Mouse (Mus musculus) midbrain, embryonic 12.5 days (tissue): ENCODE data around the gene Gnai2. TPM values are rescaled to one million over a fixed set of nuclear protein-coding genes. Genes with fewer than 3 reads are reported as not detected.
"Not testable (repeated sequence)": the region's sequence is repeated elsewhere in the genome, so short reads cannot be mapped to it uniquely, and the experiment has no call there.

Source experiments
- ATAC-seq: fragments of 200-750 bp; cut with Nextera tagmentation; 2 replicates; pipeline ENCODE4 v1.8.0; 2017; ENCODE audit warnings: low read depth, moderate TSS enrichment, moderate library complexity; ENCODE audit not compliant: low FRiP score
- H3K27ac ChIP-seq: fragments of 300-500 bp; sonication (generic); replicated peaks from 2 replicates; pipeline ENCODE4 v1.5.1; 2016; ENCODE audit warnings: mild to moderate bottlenecking
- H3K27me3 ChIP-seq: fragments of 300-500 bp; sonication (generic); 2 replicates; pipeline ENCODE4 v1.6.1; 2016; ENCODE audit warnings: mild to moderate bottlenecking
- H3K36me3 ChIP-seq: fragments of 300-500 bp; sonication (generic); 2 replicates; pipeline ENCODE4 v1.6.1; 2016
- H3K4me1 ChIP-seq: fragments of 300-500 bp; sonication (generic); 2 replicates; pipeline ENCODE4 v1.6.1; 2016
- H3K4me2 ChIP-seq: fragments of 300-500 bp; sonication (generic); replicated peaks from 2 replicates; pipeline ENCODE4 v1.6.1; 2016; ENCODE audit warnings: mild to moderate bottlenecking, moderate library complexity
- H3K4me3 ChIP-seq: fragments of 300-500 bp; sonication (generic); 2 replicates; pipeline ENCODE4 v1.5.1; 2016; ENCODE audit warnings: mild to moderate bottlenecking
- H3K9ac ChIP-seq: fragments of 300-500 bp; sonication (generic); replicated peaks from 2 replicates; pipeline ENCODE4 v1.6.1; 2016; ENCODE audit warnings: mild to moderate bottlenecking, moderate library complexity
- H3K9me3 ChIP-seq: fragments of 300-500 bp; sonication (generic); 2 replicates; pipeline ENCODE4 v1.6.1; 2016; ENCODE audit warnings: mild to moderate bottlenecking
- WGBS: fragments of 180-500 bp; shearing (Covaris S2); methylation state at CpG from one replicate; pipeline ENCODE4 v1.1.7; 2016; 5-methylcytosine and 5-hydroxymethylcytosine counted together
- polyA plus RNA-seq: library from polyadenylated mRNA; unstranded; fragments of >200 nt; fragmentation: Nextera tagmentation; extraction: Ambion mirVana; gene quantifications from 2 replicates; pipeline ENCODE4 v1.2.1, GENCODE M21; 2016

Gene Gnai2
- polyA plus RNA-seq, 1 experiment from 2014 or later, result 641 TPM

DNA sequence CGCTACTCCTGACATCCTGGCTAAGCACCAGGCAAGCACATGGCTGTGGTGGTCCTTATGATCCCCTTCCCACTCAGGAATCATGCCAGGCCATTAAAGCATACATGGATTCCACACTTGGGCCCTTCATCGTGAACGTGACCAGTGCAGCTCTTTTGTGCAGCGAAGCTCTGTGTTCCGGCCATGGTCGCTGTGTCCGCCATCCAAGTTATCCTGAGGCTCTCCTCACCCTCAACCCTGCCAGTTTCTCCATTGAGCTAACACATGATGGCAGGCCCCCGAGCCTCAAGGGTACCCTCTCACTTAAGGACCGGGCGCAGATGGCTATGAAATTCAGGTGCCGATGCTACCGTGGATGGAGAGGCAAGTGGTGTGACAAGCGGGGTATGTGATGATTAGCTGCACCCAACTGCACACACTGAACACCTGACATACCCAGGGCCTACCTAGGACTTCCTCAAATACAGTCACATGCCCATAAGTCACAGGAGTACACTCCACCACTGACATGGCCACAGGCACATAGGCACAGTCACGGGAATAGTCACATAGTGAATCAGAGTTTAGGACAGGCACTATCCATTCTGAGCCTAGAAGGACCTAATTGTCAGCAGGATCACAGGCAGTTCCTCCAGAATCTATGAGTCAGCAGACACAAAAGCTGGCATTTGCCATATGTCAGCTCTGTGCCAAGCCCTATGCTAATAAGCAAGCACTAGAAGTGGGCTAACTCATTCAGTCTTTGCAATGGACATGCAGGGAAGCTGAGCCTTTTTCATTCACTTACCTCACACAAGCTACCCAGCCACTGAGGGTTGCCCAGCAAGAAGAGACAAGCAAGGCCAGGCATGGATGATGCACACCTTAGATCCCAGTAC lies 55.9 kb downstream of the Gnai2 start:
- Histone ChIP-seq H3K4me1 (peaks cover 38% of the 10 kb centered on the region), H3K27ac (no peak overlapping the region), H3K9ac (no peak overlapping the region; the same call in 1 of the 2 replicates), H3K36me3 (peaks cover 24% of the 10 kb centered on the region), H3K9me3 (no peaks in the 10 kb centered on the region), H3K4me2 (no peak overlapping the region), H3K4me3 (no peak overlapping the region), H3K27me3 (no peaks in the 10 kb centered on the region)
- 94% methylated on average over 14 of the region's 14 CpGs for WGBS
- no peak for ATAC-seq

- H3K4me1 ChIP-seq, result peaks cover 38% of the 10 kb centered on the region
These were observed 56.6 kb downstream of the Gnai2 start, which contains the start of gene Naa80 for GRCm38 (mm10) chr9:107578587-107578986. Gene Naa80, plus strand, starts transcription at chr9:107578887.

DNA sequence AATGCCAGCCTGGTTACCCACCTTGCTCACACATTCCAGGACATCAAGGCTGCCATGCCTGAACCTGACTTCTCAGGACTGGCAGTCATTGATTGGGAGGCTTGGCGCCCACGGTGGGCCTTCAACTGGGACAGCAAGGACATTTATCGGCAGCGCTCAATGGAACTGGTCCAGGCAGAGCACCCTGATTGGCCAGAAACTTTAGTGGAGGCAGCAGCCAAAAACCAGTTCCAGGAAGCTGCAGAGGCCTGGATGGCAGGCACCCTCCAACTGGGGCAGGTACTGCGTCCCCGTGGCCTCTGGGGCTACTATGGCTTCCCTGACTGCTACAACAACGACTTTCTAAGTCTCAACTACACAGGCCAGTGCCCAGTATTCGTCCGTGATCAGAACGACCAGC lies 57.3 kb downstream of the Gnai2 start:
- peaks cover 26% of the 10 kb centered on the region for H3K36me3 ChIP-seq
- H3K27me3 ChIP-seq, result no peaks in the 10 kb centered on the region
- ATAC-seq, result no peak
- WGBS, result 91% methylated on average over 10 of the region's 10 CpGs
- no peaks in the 10 kb centered on the region for H3K9me3 ChIP-seq
- H3K4me2 ChIP-seq, result no peak overlapping the region
- no peak overlapping the region for H3K4me3 ChIP-seq
- H3K27ac ChIP-seq, result no peak overlapping the region
- peaks cover 38% of the 10 kb centered on the region for H3K4me1 ChIP-seq
- no peak overlapping the region for H3K9ac ChIP-seq

More at GRCm38 (mm10) chr9:107578587-107578986, 56.6 kb downstream of the Gnai2 start, which contains the start of gene Naa80:
- H3K4me3 ChIP-seq, result no peak within 1 kb of the TSS
- H3K9me3 ChIP-seq, result no peaks in the 10 kb centered on the region
- H3K9ac ChIP-seq, result no peak within 1 kb of the TSS; the same call in 1 of the 2 replicates
- peaks cover 26% of the 10 kb centered on the region for H3K36me3 ChIP-seq
- H3K27me3 ChIP-seq, result no peaks in the 10 kb centered on the region
- ATAC-seq, result no peak
- H3K4me2 ChIP-seq, result no peak within 1 kb of the TSS
- no peak within 1 kb of the TSS for H3K27ac ChIP-seq
- 77% methylated on average over 3 of the region's 3 CpGs for WGBS

GRCm38 (mm10) chr9:107576357-107577107 lies 58.6 kb downstream of the Gnai2 start, which contains the start of gene Hyal1:
Gene Hyal1, plus strand, starts transcription at chr9:107576927.
- H3K9me3 ChIP-seq, result no peaks in the 10 kb centered on the region
- peaks cover 33% of the 10 kb centered on the region for H3K36me3 ChIP-seq
- peak; percentile 76 for ATAC-seq
- peak within 1 kb of the TSS; percentile 46 for H3K4me2 ChIP-seq
- H3K9ac ChIP-seq, result peak within 1 kb of the TSS; percentile 51
- H3K4me1 ChIP-seq, result peaks cover 35% of the 10 kb centered on the region
- peak within 1 kb of the TSS; percentile 39 for H3K27ac ChIP-seq
- H3K4me3 ChIP-seq, result peak within 1 kb of the TSS; percentile 29
- 29% methylated on average over 16 of the region's 16 CpGs for WGBS
- H3K27me3 ChIP-seq, result no peaks in the 10 kb centered on the region

DNA sequence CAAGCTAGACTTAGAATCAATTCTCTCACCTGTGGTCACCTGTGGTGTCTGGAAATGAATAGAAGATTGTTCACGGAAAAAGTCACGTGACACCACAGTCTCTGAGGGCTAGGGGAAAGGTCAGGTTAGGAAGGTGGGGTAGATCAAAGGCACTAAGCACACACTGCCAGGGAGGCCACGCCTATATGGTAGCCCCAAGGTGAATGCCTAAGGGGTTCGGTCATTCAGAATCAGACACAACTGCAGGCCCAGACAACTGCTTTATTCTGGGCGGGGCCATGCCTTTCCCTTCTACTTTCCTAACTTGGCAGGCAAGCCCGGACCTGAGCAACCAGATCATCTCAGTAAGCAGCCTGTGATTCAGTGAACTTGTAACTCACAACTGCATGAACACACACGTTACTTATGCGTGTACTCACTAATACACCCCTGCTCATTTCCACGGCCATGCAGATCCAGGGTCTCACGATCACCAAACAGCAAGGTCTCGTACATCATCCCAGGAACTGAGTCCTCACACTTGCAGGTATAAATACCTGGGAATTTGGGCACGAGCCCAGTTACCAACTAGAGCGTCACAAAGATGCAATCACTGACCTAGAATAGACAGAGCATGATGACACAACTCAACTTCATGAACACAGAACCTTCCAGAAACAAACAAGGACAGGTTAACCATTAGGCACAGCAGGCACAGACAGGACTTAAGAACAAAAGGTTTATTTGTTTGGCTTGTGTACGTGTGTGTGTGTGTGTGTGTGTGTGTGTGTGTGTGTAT lies 59.4 kb downstream of the Gnai2 start:
- Histone ChIP-seq H3K4me2 (no peak overlapping the region), H3K4me3 (no peak overlapping the region), H3K9ac (no peak overlapping the region), H3K4me1 (peaks cover 35% of the 10 kb centered on the region), H3K9me3 (no peaks in the 10 kb centered on the region), H3K36me3 (peaks cover 41% of the 10 kb centered on the region), H3K27me3 (no peaks in the 10 kb centered on the region), H3K27ac (peak overlapping the region; percentile 35; the same call in 1 of the 2 replicates)
- ATAC-seq, result no peak
- WGBS, result 89% methylated on average over 14 of the region's 14 CpGs

DNA sequence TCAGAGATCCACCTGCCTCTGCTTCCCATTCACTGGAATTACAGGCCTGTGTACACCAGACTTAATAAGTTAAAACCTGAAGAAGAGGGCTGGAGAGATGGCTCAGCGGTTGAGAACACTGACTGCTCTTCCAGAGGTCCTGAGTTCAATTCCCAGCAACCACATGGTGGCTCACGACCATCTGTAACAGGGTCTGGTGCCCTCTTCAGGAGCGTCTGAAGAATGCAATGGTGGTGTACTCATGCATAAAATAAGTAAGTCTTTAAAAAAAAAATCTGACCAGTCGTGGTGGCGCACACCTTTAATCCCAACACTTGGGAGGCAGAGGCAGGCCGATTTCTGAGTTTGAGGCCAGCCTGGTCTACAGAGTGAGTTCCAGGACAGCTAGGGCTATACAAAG lies 61.4 kb downstream of the Gnai2 start:
- WGBS, result 82% methylated on average over 6 of the region's 6 CpGs

DNA sequence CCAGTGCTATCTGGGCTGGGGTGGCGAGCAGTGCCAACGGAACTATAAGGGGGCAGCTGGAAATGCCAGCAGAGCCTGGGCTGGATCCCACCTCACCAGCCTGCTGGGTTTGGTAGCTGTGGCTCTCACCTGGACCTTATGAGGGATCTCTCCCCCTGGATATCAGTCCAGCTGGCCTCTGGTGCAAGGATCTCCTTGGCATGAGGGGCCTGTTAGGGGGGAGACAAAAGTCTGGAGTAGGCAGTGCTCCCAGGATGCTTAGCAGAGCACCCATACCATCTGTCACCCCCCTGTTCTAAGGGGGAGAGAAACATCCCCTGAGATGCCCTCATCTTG lies 62.9 kb downstream of the Gnai2 start:
- Histone ChIP-seq H3K4me1 (peaks cover 39% of the 10 kb centered on the region), H3K9ac (no peak overlapping the region), H3K27ac (no peak overlapping the region), H3K27me3 (no peaks in the 10 kb centered on the region), H3K9me3 (no peaks in the 10 kb centered on the region), H3K4me3 (no peak overlapping the region), H3K4me2 (no peak overlapping the region), H3K36me3 (peaks cover 45% of the 10 kb centered on the region)
- no peak for ATAC-seq
- 91% methylated on average over 2 of the region's 2 CpGs for WGBS

More for the DNA sequence above, 61.4 kb downstream of the Gnai2 start:
- ATAC-seq, H3K27ac ChIP-seq, H3K27me3 ChIP-seq, H3K9ac ChIP-seq, H3K4me2 ChIP-seq, H3K4me3 ChIP-seq, H3K9me3 ChIP-seq: not testable (repeated sequence)
- H3K36me3 ChIP-seq, result peaks cover 45% of the 10 kb centered on the region
- peaks cover 32% of the 10 kb centered on the region for H3K4me1 ChIP-seq

DNA sequence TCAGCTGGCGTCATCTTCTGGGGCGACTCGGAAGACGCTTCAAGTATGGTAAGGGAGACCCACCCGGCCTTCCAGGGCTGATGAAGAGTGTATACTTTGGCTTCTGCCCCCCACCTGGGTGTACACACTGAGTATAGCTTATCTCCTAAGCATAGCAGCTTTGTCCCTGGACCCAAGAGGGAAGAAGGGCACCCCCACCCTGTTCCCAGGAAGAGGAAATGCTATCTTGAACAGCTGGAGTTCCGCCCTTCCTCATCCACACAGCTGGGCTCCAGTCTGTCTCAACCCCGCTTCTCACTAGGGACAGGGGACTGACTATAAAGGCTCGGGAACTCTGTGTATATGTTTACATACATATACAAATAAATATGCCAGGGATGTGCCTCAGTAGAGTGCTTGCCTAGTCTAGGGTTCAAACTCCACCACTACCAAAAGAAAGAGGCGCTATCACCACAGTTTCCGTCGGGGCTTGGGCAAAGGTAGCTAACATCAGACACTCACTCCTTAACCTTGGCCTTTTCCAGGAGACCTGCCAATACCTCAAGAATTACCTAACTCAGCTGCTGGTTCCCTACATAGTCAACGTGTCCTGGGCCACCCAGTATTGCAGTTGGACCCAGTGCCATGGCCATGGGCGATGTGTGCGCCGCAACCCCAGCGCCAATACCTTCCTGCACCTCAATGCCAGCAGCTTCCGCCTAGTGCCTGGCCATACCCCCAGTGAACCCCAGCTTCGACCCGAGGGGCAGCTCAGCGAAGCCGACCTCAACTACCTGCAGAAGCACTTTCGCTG lies 63.4 kb downstream of the Gnai2 start:
- no peak for ATAC-seq
- Histone ChIP-seq H3K36me3 (peaks cover 45% of the 10 kb centered on the region), H3K27me3 (no peaks in the 10 kb centered on the region), H3K27ac (no peak overlapping the region), H3K9me3 (no peaks in the 10 kb centered on the region), H3K9ac (no peak overlapping the region; the same call in 1 of the 2 replicates), H3K4me2 (peak overlapping the region; percentile 95), H3K4me1 (peaks cover 39% of the 10 kb centered on the region), H3K4me3 (0 out of 2 replicates have a peak overlapping the region, but pooled peaks have one; percentile 3)
- 96% methylated on average over 22 of the region's 22 CpGs for WGBS

GRCm38 (mm10) chr9:107570845-107571244 lies 64.3 kb downstream of the Gnai2 start:
- peaks cover 42% of the 10 kb centered on the region for H3K4me1 ChIP-seq
- WGBS, result 96% methylated on average over 21 of the region's 21 CpGs

DNA sequence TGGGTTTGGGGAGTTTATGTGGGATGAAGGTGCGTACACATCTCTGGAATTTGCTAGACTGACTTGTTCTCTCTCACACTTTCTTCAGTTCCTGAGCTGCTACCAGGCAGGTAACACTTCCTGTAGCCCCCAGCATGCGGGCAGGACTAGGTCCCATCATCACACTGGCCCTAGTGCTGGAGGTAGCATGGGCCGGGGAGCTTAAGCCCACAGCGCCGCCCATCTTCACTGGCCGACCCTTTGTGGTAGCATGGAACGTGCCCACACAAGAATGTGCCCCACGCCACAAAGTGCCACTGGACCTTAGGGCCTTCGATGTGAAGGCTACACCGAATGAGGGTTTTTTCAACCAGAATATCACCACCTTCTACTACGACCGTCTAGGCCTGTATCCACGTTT lies 65.2 kb downstream of the Gnai2 start:
- peak overlapping the region; percentile 95 for H3K4me2 ChIP-seq
- ATAC-seq, result no peak
- H3K9me3 ChIP-seq, result no peaks in the 10 kb centered on the region
- H3K4me1 ChIP-seq, result peaks cover 42% of the 10 kb centered on the region
- peaks cover 52% of the 10 kb centered on the region for H3K36me3 ChIP-seq
- 46% methylated on average over 13 of the region's 13 CpGs for WGBS
- peak overlapping the region; percentile 92 for H3K4me3 ChIP-seq
- no peaks in the 10 kb centered on the region for H3K27me3 ChIP-seq
- H3K9ac ChIP-seq, result peak overlapping the region; percentile 91
- H3K27ac ChIP-seq, result peak overlapping the region; percentile 87

More at GRCm38 (mm10) chr9:107570845-107571244, 64.3 kb downstream of the Gnai2 start:
- no peaks in the 10 kb centered on the region for H3K27me3 ChIP-seq
- no peak for ATAC-seq
- H3K36me3 ChIP-seq, result peaks cover 45% of the 10 kb centered on the region
- H3K4me2 ChIP-seq, result peak overlapping the region; percentile 95
- no peaks in the 10 kb centered on the region for H3K9me3 ChIP-seq
- H3K9ac ChIP-seq, result peak overlapping the region; percentile 91; the same call in 1 of the 2 replicates
- H3K4me3 ChIP-seq, result peak overlapping the region; percentile 92
- no peak overlapping the region for H3K27ac ChIP-seq

DNA sequence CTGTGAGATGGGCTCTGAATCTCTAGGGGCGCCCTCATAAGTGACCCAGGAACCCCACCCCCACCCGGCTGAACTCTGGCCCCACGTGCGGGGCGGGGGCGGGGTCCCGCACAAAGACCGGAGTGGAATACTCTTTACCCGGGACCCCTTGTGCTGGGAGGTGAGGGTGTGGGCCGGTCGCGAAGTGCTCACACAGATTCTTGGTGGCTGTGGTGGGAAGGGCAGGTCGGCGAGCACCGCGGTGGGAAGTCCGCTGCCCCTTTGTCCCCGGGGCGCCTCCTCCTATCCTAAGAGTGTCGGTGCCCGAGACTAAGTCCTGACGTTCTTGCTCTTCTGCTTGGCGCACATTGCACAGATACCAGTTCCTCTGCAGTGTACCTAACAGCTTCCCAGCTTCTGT lies 65.9 kb downstream of the Gnai2 start:
- peak overlapping the region; percentile 87 for H3K27ac ChIP-seq
- H3K27me3 ChIP-seq, result no peaks in the 10 kb centered on the region
- H3K9ac ChIP-seq, result peak overlapping the region; percentile 91
- peak; percentile 19 for ATAC-seq
- no peaks in the 10 kb centered on the region for H3K9me3 ChIP-seq
- peaks cover 52% of the 10 kb centered on the region for H3K36me3 ChIP-seq
- peak overlapping the region; percentile 92 for H3K4me3 ChIP-seq
- peak overlapping the region; percentile 95 for H3K4me2 ChIP-seq
- WGBS, result 0% methylated on average over 23 of the region's 23 CpGs
- H3K4me1 ChIP-seq, result peaks cover 44% of the 10 kb centered on the region
